Mouse (Mus musculus): ENCODE results near the gene Lca5l. TPM values are rescaled to one million over a fixed set of nuclear protein-coding genes. Genes with fewer than 3 reads are reported as not detected.

Lca5l gene
- polyA plus RNA-seq, 1 experiment, result 1.1 TPM

DNA sequence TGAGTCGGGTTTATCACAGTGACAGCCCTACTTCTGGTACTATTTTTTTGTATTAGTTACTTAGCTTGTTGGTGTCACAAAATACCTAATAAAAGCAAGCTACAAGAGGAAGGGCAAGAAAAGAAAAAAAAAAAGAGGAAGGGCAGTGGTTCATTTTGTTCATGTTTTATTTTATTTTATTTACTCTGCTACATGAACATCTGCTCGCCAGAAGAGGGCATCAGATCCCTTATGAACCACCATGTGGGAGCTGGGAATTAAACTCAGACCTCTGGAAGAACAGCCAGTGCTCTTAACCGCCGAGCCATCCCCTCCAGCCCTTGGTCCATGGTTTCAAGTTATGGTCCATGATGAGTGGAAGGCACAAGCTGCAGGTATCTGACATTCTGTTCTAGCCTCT, 77.3 kb downstream of the Lca5l start:
- DNase-seq (ENCODE audit: low spot score), result no peak

- no peak for DNase-seq (ENCODE audit: low spot score)
Observed at GRCm38 (mm10) chr16:96112769-96113168, 79.3 kb downstream of the Lca5l start.

DNA sequence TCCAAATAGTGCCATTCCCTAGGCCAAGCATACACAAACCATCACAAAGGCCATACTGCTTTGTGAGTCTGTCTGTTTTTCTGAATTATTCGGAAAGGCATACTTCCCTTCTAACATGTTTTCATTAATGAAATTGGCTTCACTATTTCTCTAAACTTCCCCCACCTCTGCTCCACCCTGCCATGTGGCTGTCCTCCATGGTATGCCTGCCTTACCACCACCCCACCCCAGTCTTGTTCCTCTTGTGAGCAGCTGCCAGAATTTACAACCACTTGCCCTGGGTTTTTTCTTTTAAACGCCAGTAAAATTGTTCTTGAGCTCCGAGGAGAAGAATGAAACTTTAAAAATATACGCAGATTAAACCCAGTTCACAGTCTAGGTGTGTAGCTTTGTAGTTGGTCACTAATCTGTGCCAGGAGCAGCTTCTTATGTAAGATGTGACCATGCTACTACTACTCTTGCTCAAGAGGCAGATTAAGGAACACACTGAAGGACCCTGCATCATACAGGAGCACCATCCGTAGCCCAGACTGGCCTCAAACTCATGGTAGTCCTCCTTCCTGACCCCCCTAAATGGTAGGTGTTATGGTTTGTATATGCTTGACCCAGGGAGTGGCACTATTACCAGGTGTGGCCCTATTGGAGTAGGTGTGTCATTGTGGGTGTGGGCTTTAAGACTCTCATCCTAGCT, 81.3 kb downstream of the Lca5l start:
- no peak for DNase-seq (ENCODE audit: low spot score)

DNA sequence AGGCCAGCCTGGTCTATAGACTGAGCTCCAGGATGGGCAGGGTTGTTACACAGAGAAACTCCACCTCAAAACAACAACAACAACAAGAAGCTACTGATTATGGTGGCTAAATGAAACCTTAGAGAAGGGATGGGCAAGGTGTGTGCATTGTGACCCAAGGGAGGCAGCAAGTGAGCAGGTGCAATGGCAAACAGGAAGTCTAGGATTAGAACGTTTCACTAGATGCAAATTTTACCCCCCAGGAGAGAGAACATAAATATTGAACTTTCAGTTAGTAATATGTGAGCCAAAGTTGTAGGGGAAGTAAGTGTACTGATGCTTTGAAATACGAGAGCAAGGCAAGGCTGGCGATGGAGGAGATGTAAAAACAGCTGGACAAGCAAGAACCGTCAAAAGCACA, 82.4 kb downstream of the Lca5l start:
- DNase-seq (ENCODE audit: low spot score), result no peak

Other genes starting within 250 kb of the Lca5l start
- gene Psmg1, start 201.3 kb downstream of the Lca5l start, polyA plus RNA-seq (2012; rRNA removed), result 33.6 and 33.8 TPM in 2 replicates
- 47.4 and 50.1 TPM in 2 replicates for gene Brwd1, start 109.7 kb downstream of the Lca5l start, polyA plus RNA-seq (2012; rRNA removed)
- gene Hmgn1, start 64.5 kb downstream of the Lca5l start, polyA plus RNA-seq (2012; rRNA removed), result 178 and 181 TPM in 2 replicates
- gene Wrb, start 46.9 kb downstream of the Lca5l start, polyA plus RNA-seq (2012; rRNA removed), result 38.2 and 51.0 TPM in 2 replicates
- 199 and 332 TPM in 2 replicates for gene Sh3bgr, start 8.2 kb upstream of the Lca5l start, polyA plus RNA-seq (2012; rRNA removed)
- gene B3galt5, start 43.5 kb upstream of the Lca5l start, polyA plus RNA-seq (2012; rRNA removed), result 0.17 and 0.21 TPM in 2 replicates

Data from urinary bladder, adult 2 months (tissue).